Mouse (Mus musculus): Measurements from ENCODE around the gene Xpo5. TPM values are rescaled to one million over a fixed set of nuclear protein-coding genes. Genes with fewer than 3 reads are reported as not detected.

Xpo5 gene
- total RNA-seq (2021), result 10 to 100 TPM; 23.0 to 26.8 TPM
- long read RNA-seq, experiment 1, full-length matches to known transcripts, result 3 of 8 reads
- long read RNA-seq, experiment 1, partial matches to known transcripts, result 4 of 8 reads
- long read RNA-seq, experiment 1, other reads (novel, unspliced or antisense), result 1 of 8 reads
- long read RNA-seq, experiment 2, full-length matches to known transcripts, result 6 of 14 reads
- long read RNA-seq, experiment 2, partial matches to known transcripts, result 6 of 14 reads
- long read RNA-seq, experiment 2, other reads (novel, unspliced or antisense), result 2 of 14 reads

- DNase-seq (ENCODE audit: low spot score in 2 of 2), result peak; percentile 92 to 93
These were observed at the start of gene Xpo5, which contains the start of gene Polh for GRCm38 (mm10) chr17:46202421-46203071. Xpo5 (plus strand) TSS chr17:46202782. Polh (minus strand) TSS chr17:46202645.

GRCm38 (mm10) chr17:46152847-46153782 lies 49.5 kb upstream of the Xpo5 start, which contains the start of gene Mad2l1bp:
Mad2l1bp (minus strand) TSS chr17:46153553.
- DNase-seq (ENCODE audit: low spot score in 2 of 2), result peak; percentile 71 to 85

GRCm38 (mm10) chr17:46154336-46154735 lies 48.2 kb upstream of the Xpo5 start:
- DNase-seq (ENCODE audit: low spot score in 2 of 2), result no peak

- no peak for DNase-seq (ENCODE audit: low spot score in 2 of 2)
These were observed 45.9 kb upstream of the Xpo5 start for GRCm38 (mm10) chr17:46156680-46157079.

- no peak for DNase-seq (ENCODE audit: low spot score in 2 of 2)
These were observed 45.5 kb upstream of the Xpo5 start for GRCm38 (mm10) chr17:46157131-46157530.

- no peak for DNase-seq (ENCODE audit: low spot score in 2 of 2)
These were observed 43.3 kb upstream of the Xpo5 start for GRCm38 (mm10) chr17:46159236-46159635.

- DNase-seq (ENCODE audit: low spot score in 2 of 2), result peak; percentile 72 to 89
These were observed 42.4 kb upstream of the Xpo5 start for GRCm38 (mm10) chr17:46160090-46160662.

GRCm38 (mm10) chr17:46160686-46161085 lies 41.9 kb upstream of the Xpo5 start, which contains the start of gene Gtpbp2:
Gtpbp2 (plus strand) TSS chr17:46161032.
- DNase-seq (ENCODE audit: low spot score in 2 of 2), result peak; percentile 77 to 91

- DNase-seq (ENCODE audit: low spot score in 2 of 2), result no peak
These were observed 41.4 kb upstream of the Xpo5 start for GRCm38 (mm10) chr17:46161179-46161578.

- DNase-seq (ENCODE audit: low spot score in 2 of 2), result no peak
These were observed 40.9 kb upstream of the Xpo5 start for GRCm38 (mm10) chr17:46161710-46162109.

- DNase-seq (ENCODE audit: low spot score in 2 of 2), result no peak
These were observed 40.0 kb upstream of the Xpo5 start for GRCm38 (mm10) chr17:46162551-46162950.

- DNase-seq (ENCODE audit: low spot score in 2 of 2), result no peak
These were observed 39.6 kb upstream of the Xpo5 start for GRCm38 (mm10) chr17:46162951-46163421.

GRCm38 (mm10) chr17:46164301-46164700 lies 38.3 kb upstream of the Xpo5 start:
- no peak for DNase-seq (ENCODE audit: low spot score in 2 of 2)

- DNase-seq (ENCODE audit: low spot score in 2 of 2), result no peak
These were observed 37.8 kb upstream of the Xpo5 start for GRCm38 (mm10) chr17:46164791-46165190.

GRCm38 (mm10) chr17:46165460-46165859 lies 37.1 kb upstream of the Xpo5 start:
- DNase-seq (ENCODE audit: low spot score in 2 of 2), result no peak

GRCm38 (mm10) chr17:46166270-46166669 lies 36.3 kb upstream of the Xpo5 start:
- no peak for DNase-seq (ENCODE audit: low spot score in 2 of 2)

- no peak for DNase-seq (ENCODE audit: low spot score in 2 of 2)
These were observed 35.6 kb upstream of the Xpo5 start for GRCm38 (mm10) chr17:46167014-46167413.

- peak in 1 of 2 experiments; percentile 42 for DNase-seq (ENCODE audit: low spot score in 2 of 2)
These were observed 34.3 kb upstream of the Xpo5 start for GRCm38 (mm10) chr17:46168318-46168717.

GRCm38 (mm10) chr17:46168768-46169167 lies 33.8 kb upstream of the Xpo5 start:
- DNase-seq (ENCODE audit: low spot score in 2 of 2), result no peak

GRCm38 (mm10) chr17:46170538-46170937 lies 32.0 kb upstream of the Xpo5 start:
- no peak for DNase-seq (ENCODE audit: low spot score in 2 of 2)

GRCm38 (mm10) chr17:46182273-46182672 lies 20.3 kb upstream of the Xpo5 start:
- DNase-seq (ENCODE audit: low spot score in 2 of 2), result no peak
